Mouse (Mus musculus) NIH3T3 (cell line): ENCODE results near the gene Vinac1.

Source experiments
- DNase-seq: peaks from one replicate; pipeline ENCODE4 v3.0.0-alpha.2; 2012; ENCODE audit warnings: low read depth

The Vinac1 gene

GRCm38 (mm10) chr2:129038937-129039631 lies 8.9 kb downstream of the Vinac1 start:
- no peak for DNase-seq

GRCm38 (mm10) chr2:129038426-129038936 lies 9.5 kb downstream of the Vinac1 start:
- DNase-seq = no peak

- peak; percentile 62 for DNase-seq
These were observed 12.6 kb downstream of the Vinac1 start for GRCm38 (mm10) chr2:129035381-129035780.

GRCm38 (mm10) chr2:129024820-129025219 lies 23.2 kb downstream of the Vinac1 start:
- peak; percentile 91 for DNase-seq

- no peak for DNase-seq
These were observed 27.9 kb downstream of the Vinac1 start for GRCm38 (mm10) chr2:129020106-129020505.

GRCm38 (mm10) chr2:129008867-129009266 lies 39.1 kb downstream of the Vinac1 start:
- DNase-seq = peak; percentile 24

- DNase-seq = no peak
These were observed 41.7 kb downstream of the Vinac1 start for GRCm38 (mm10) chr2:129006194-129006749.

- DNase-seq = no peak
These were observed 43.1 kb downstream of the Vinac1 start for GRCm38 (mm10) chr2:129004872-129005271.

- DNase-seq = no peak
These were observed 63.2 kb downstream of the Vinac1 start for GRCm38 (mm10) chr2:128984746-128985145.

- DNase-seq = no peak
These were observed 72.4 kb downstream of the Vinac1 start for GRCm38 (mm10) chr2:128975572-128975971.
